Mouse (Mus musculus): ENCODE results near the gene Sapcd1.

DNA sequence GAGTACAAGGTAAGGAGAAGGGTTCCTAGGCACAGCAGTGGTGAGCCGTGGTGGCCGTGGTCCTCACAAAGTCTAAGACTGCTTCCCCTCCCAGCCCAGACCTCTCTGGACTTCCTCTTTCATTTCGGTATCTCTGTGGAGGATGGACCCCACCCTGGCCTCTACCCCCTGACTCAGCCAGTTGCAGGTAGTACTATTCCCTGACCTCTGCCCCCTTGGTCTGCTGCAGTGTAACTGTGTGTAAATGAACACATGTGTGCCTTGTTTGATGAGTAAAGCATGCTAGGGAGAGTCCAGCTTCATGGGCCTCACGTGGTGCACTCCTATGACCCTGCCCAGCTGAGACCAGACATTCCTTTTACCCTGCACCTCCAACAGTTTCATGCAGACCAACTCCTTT is 4.1 kb downstream of the Sapcd1 start:
- TF ChIP-seq CTCF (IDR thresholded peaks at IDR 0.05; ENCODE audit: low read depth) (no peak), EP300 (IDR thresholded peaks at IDR 0.05; ENCODE audit: low read depth) (no peak)

All from liver, postnatal 0 days (tissue).